Mouse (Mus musculus): ENCODE results near the gene Gdnf. TPM values are rescaled to one million over a fixed set of nuclear protein-coding genes. Genes with fewer than 3 reads are reported as not detected.

Gene Gdnf
- polyA plus RNA-seq, 1 experiment: not detected

DNA sequence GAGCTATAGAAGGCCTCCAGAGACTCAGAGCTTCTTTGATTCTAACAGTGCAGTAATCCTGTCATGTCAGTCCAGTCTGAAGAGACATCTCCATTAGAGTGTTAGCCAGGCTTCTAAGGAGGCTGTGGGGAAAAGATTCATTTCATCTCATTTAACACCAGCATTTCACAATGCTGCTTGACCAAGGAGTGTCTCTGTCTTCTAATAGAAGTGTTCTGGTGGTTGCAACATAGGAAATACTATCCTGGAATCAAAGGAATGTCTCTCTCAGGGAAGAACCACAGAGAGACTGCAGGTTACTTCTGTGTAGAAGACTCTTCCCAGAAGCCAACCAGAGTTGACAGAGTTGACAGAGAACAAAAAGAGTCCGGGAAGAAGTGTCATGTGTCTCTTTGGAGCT is 31.0 kb downstream of the Gdnf start:
- Histone ChIP-seq H3K4me1 (ENCODE audit: control insufficient read depth, insufficient read depth, low read length) (no peaks in the 10 kb centered on the region), H3K4me3 (ENCODE audit: insufficient read depth, low read depth, low read length) (no peak overlapping the region), H3K27ac (ENCODE audit: insufficient read depth, low read depth, low read length) (no peak overlapping the region)
- no peak for TF ChIP-seq POLR2A (IDR thresholded peaks at IDR 0.05; ENCODE audit: insufficient read depth, low read depth, low read length)
- no peak for TF ChIP-seq CTCF (IDR thresholded peaks at IDR 0.05; ENCODE audit: insufficient read depth, low read depth, low read length)
- 86% methylated on average over 1 of the region's 1 CpGs for WGBS

DNA sequence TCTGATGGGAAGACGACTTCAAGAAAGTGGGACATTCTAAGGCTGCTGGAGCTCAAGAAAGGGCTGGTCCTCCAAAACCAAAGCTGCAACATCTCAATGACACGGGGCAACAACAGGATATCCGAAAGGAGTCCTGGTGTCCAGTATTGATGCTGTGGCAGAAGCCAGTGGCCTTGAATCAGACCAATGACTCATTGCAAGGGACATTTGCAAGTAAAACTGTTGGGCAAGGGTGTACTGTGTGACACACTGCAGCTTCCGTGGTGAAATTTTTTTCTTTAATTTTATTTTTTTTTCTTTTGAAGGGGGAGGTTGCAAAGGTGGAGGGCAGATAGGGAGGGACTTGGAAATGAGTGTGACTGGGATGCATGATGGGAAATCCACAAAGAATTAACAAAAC is 31.8 kb downstream of the Gdnf start:
- no peak overlapping the region for H3K27ac ChIP-seq (ENCODE audit: insufficient read depth, low read depth, low read length)
- no peak overlapping the region for H3K4me3 ChIP-seq (ENCODE audit: insufficient read depth, low read depth, low read length)
- TF ChIP-seq CTCF (IDR thresholded peaks at IDR 0.05; ENCODE audit: insufficient read depth, low read depth, low read length) (no peak), POLR2A (IDR thresholded peaks at IDR 0.05; ENCODE audit: insufficient read depth, low read depth, low read length) (no peak)
- WGBS: 93% methylated on average over 4 of the region's 4 CpGs
- H3K4me1 ChIP-seq (ENCODE audit: control insufficient read depth, insufficient read depth, low read length): no peaks in the 10 kb centered on the region

DNA sequence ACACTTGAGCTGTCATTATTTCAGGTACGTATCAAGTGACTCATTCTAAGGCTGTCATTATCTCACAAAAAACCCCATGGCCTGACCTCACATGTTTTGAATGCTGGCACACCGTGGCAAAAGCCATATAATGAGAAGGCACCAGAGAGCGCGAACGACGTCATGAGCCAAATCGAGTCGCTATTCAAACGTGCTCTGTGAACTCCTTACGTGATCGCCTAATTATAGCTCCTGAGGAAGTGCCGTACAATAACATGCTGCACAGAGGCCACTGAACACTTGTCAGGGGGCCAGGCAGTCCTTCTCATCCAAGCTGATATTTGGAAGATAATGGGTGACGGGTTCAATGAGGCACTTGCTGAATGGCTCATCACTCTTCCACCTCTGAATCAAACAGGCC is 46.8 kb downstream of the Gdnf start:
- 54% methylated on average over 13 of the region's 13 CpGs for whole genome bisulfite sequencing
- no peak for TF ChIP-seq POLR2A (IDR thresholded peaks at IDR 0.05; ENCODE audit: insufficient read depth, low read depth, low read length)
- TF ChIP-seq CTCF (IDR thresholded peaks at IDR 0.05; ENCODE audit: insufficient read depth, low read depth, low read length): no peak

DNA sequence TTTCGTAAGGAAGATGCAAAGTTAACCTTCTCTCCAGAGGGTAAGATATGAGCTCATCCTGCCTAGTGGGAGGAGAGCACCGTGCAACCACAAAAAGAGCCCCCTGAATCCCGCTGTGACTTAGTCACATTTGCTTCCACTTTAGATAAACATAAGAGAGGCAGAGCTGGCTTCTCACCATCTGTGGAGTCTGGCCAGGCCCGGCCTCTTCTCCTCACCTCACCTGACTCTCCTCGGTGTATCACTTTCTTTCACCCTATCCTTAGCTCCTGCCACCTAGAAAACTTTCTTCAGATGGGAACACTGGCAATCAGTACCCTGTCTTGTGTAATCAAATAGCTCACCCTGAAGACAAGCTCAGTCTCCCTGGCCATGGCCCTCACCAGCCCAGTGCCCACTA is 48.2 kb downstream of the Gdnf start:
- H3K4me1 ChIP-seq (ENCODE audit: control insufficient read depth, insufficient read depth, low read length): peaks cover 4% of the 10 kb centered on the region
- WGBS: 78% methylated on average over 5 of the region's 5 CpGs
- TF ChIP-seq CTCF (IDR thresholded peaks at IDR 0.05; ENCODE audit: insufficient read depth, low read depth, low read length): no peak
- no peak for TF ChIP-seq POLR2A (IDR thresholded peaks at IDR 0.05; ENCODE audit: insufficient read depth, low read depth, low read length)
- H3K27ac ChIP-seq (ENCODE audit: insufficient read depth, low read depth, low read length): no peak overlapping the region
- no peak overlapping the region for H3K4me3 ChIP-seq (ENCODE audit: insufficient read depth, low read depth, low read length)

More for the DNA sequence above, 46.8 kb downstream of the Gdnf start:
- Histone ChIP-seq H3K27ac (ENCODE audit: insufficient read depth, low read depth, low read length) (no peak overlapping the region), H3K4me3 (ENCODE audit: insufficient read depth, low read depth, low read length) (no peak overlapping the region), H3K4me1 (ENCODE audit: control insufficient read depth, insufficient read depth, low read length) (no peaks in the 10 kb centered on the region)

DNA sequence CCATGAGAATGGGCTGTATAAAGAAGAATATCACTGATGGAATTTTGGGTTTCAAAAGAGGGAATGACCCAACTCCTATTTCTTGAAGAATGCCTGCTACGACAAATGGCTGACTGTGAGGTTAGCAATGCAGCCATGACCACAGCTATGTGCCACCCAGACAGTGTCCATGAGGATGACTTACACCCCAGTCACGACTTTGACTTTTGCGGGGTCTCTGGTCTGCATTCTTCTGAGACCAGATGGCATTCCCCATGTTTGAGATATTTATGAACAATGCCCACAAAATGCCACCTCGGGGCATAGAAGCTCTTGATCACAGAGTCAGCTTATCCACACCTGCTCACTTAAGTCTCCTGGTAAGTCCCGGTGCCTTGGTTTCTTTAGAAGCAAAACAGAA is 52.2 kb downstream of the Gdnf start:
- no peak overlapping the region for H3K27ac ChIP-seq (ENCODE audit: insufficient read depth, low read depth, low read length)
- no peak overlapping the region for H3K4me3 ChIP-seq (ENCODE audit: insufficient read depth, low read depth, low read length)
- H3K4me1 ChIP-seq (ENCODE audit: control insufficient read depth, insufficient read depth, low read length): peaks cover 4% of the 10 kb centered on the region
- WGBS: 86% methylated on average over 5 of the region's 5 CpGs
- TF ChIP-seq CTCF (IDR thresholded peaks at IDR 0.05; ENCODE audit: insufficient read depth, low read depth, low read length) (no peak), POLR2A (IDR thresholded peaks at IDR 0.05; ENCODE audit: insufficient read depth, low read depth, low read length) (no peak)

GRCm38 (mm10) chr15:7863328-7863727 is 52.7 kb downstream of the Gdnf start:
- H3K27ac ChIP-seq (ENCODE audit: insufficient read depth, low read depth, low read length): no peak overlapping the region
- 38% methylated on average over 5 of the region's 5 CpGs for WGBS
- H3K4me1 ChIP-seq (ENCODE audit: control insufficient read depth, insufficient read depth, low read length): peaks cover 4% of the 10 kb centered on the region
- TF ChIP-seq POLR2A (IDR thresholded peaks at IDR 0.05; ENCODE audit: insufficient read depth, low read depth, low read length): no peak
- no peak for TF ChIP-seq CTCF (IDR thresholded peaks at IDR 0.05; ENCODE audit: insufficient read depth, low read depth, low read length)
- H3K4me3 ChIP-seq (ENCODE audit: insufficient read depth, low read depth, low read length): no peak overlapping the region

GRCm38 (mm10) chr15:7865305-7865704 is 54.7 kb downstream of the Gdnf start:
- TF ChIP-seq POLR2A (IDR thresholded peaks at IDR 0.05; ENCODE audit: insufficient read depth, low read depth, low read length) (no peak), CTCF (IDR thresholded peaks at IDR 0.05; ENCODE audit: insufficient read depth, low read depth, low read length) (no peak)
- H3K4me3 ChIP-seq (ENCODE audit: insufficient read depth, low read depth, low read length): no peak overlapping the region
- WGBS: 89% methylated on average over 3 of the region's 3 CpGs
- peaks cover 4% of the 10 kb centered on the region for H3K4me1 ChIP-seq (ENCODE audit: control insufficient read depth, insufficient read depth, low read length)
- no peak overlapping the region for H3K27ac ChIP-seq (ENCODE audit: insufficient read depth, low read depth, low read length)

DNA sequence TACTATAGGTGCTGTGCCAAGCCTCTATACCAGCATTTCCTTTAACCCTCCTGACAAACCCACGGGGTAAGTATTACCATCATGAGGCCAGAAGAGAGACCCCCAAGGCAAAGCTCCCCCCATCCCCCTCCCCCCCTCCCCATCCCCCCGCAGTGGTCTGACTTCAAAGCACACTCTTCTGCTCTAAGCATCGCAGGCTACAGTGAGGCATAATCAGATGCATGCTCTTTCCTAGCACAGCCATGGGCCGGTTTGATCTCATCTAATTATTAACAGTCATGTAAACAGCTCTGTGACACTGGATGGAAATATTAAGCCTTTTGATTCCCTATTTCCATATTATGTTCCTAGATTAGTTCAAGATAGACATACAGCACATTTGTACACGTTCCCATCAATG is 61.8 kb downstream of the Gdnf start:
- Histone ChIP-seq H3K27ac (ENCODE audit: insufficient read depth, low read depth, low read length) (no peak overlapping the region), H3K4me1 (ENCODE audit: control insufficient read depth, insufficient read depth, low read length) (peaks cover under 1% of the 10 kb centered on the region; the same call in 1 of the 2 replicates), H3K4me3 (ENCODE audit: insufficient read depth, low read depth, low read length) (no peak overlapping the region)
- 81% methylated on average over 5 of the region's 5 CpGs for WGBS
- no peak for TF ChIP-seq CTCF (IDR thresholded peaks at IDR 0.05; ENCODE audit: insufficient read depth, low read depth, low read length)
- no peak for TF ChIP-seq POLR2A (IDR thresholded peaks at IDR 0.05; ENCODE audit: insufficient read depth, low read depth, low read length)

DNA sequence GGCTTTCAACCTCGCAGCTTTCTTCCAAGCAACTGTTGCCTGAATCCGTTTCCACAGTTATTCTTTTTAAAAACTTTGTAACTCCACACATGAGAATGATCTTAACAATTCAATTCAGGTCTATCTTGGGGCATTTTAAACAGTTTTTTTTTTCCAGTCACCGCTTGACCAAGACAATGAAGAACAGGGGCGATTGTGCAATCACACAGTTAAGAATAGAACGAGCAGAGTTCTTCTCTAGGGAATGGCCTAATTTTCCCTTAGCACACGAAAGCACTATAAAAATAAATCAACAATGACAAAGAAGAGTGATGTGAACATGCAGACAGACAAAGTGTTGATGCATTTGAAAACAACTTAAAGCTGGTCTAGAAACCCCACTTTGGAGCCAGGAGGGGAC is 65.2 kb downstream of the Gdnf start:
- WGBS: 67% methylated on average over 6 of the region's 6 CpGs
- Histone ChIP-seq H3K27ac (ENCODE audit: insufficient read depth, low read depth, low read length) (no peak overlapping the region), H3K4me1 (ENCODE audit: control insufficient read depth, insufficient read depth, low read length) (peaks cover 8% of the 10 kb centered on the region; the same call in 1 of the 2 replicates), H3K4me3 (ENCODE audit: insufficient read depth, low read depth, low read length) (no peak overlapping the region)
- no peak for TF ChIP-seq POLR2A (IDR thresholded peaks at IDR 0.05; ENCODE audit: insufficient read depth, low read depth, low read length)
- no peak for TF ChIP-seq CTCF (IDR thresholded peaks at IDR 0.05; ENCODE audit: insufficient read depth, low read depth, low read length)

Measured in olfactory bulb, adult 2 months (tissue).